Mouse (Mus musculus) intestine, postnatal 0 days (tissue): Measurements from ENCODE around the gene Duox1. TPM values are rescaled to one million over a fixed set of nuclear protein-coding genes. Genes with fewer than 3 reads are reported as not detected.
A peak's percentile ranks its signal among the peaks of the same experiment; 100 is the strongest.

Experiments
- ATAC-seq: fragments of 200-750 bp; cut with Nextera tagmentation; 2 replicates; pipeline ENCODE4 v1.8.0; 2017; ENCODE audit warnings: mild to moderate bottlenecking, moderate TSS enrichment, moderate library complexity
- H3K27ac ChIP-seq: fragments of 300-500 bp; sonication (generic); 2 replicates; pipeline ENCODE4 v1.5.1; 2014; ENCODE audit warnings: mild to moderate bottlenecking, low read depth, low read length, moderate library complexity
- H3K27me3 ChIP-seq: fragments of 300-500 bp; sonication (generic); replicated peaks from 2 replicates; pipeline ENCODE4 v1.6.1; 2014; ENCODE audit warnings: low read length, mixed read lengths; ENCODE audit not compliant: control insufficient read depth, insufficient read depth
- H3K36me3 ChIP-seq: fragments of 300-500 bp; sonication (generic); 2 replicates; pipeline ENCODE4 v1.6.1; 2014; ENCODE audit warnings: mild to moderate bottlenecking, moderate library complexity; ENCODE audit not compliant: control insufficient read depth, insufficient read depth
- H3K4me1 ChIP-seq: fragments of 300-500 bp; sonication (generic); replicated peaks from 2 replicates; pipeline ENCODE4 v1.6.1; 2014; ENCODE audit warnings: antibody characterized with exemption, low read length, mixed read lengths; ENCODE audit not compliant: control insufficient read depth, insufficient read depth
- H3K4me2 ChIP-seq: fragments of 300-500 bp; sonication (generic); replicated peaks from 2 replicates; pipeline ENCODE4 v1.6.1; 2014; ENCODE audit warnings: low read depth, mild to moderate bottlenecking, moderate library complexity
- H3K4me3 ChIP-seq: fragments of 300-500 bp; sonication (generic); 2 replicates; pipeline ENCODE4 v1.5.1; 2014; ENCODE audit warnings: low read depth, low read length
- H3K9ac ChIP-seq: fragments of 300-500 bp; sonication (generic); 2 replicates; pipeline ENCODE4 v1.6.1; 2014; ENCODE audit warnings: mild to moderate bottlenecking, low read depth, low read length
- H3K9me3 ChIP-seq: fragments of 300-500 bp; sonication (generic); 2 replicates; pipeline ENCODE4 v1.6.1; 2016; ENCODE audit warnings: mixed run types; ENCODE audit not compliant: control insufficient read depth
- CTCF ChIP-seq: sonication (generic); IDR thresholded peaks from 2 replicates; pipeline ENCODE4 v1.5.1; 2016; ENCODE audit warnings: low read depth, mild to moderate bottlenecking, control low read depth, antibody characterized with exemption, moderate library complexity
- WGBS: fragments of 180-500 bp; shearing (Covaris S2); extraction: QIAGEN DNeasy Blood & Tissue Kit; methylation state at CpG from one replicate; pipeline ENCODE4 v1.1.7; 2014; 5-methylcytosine and 5-hydroxymethylcytosine counted together
- polyA plus RNA-seq: library from polyadenylated mRNA; unstranded; fragments of >200 nt; fragmentation: Nextera tagmentation; extraction: Ambion mirVana; gene quantifications from 2 replicates; pipeline ENCODE4 v1.2.1, GENCODE M21; 2015

Gene Duox1
- polyA plus RNA-seq, 1 experiment from 2014 or later = not detected

DNA sequence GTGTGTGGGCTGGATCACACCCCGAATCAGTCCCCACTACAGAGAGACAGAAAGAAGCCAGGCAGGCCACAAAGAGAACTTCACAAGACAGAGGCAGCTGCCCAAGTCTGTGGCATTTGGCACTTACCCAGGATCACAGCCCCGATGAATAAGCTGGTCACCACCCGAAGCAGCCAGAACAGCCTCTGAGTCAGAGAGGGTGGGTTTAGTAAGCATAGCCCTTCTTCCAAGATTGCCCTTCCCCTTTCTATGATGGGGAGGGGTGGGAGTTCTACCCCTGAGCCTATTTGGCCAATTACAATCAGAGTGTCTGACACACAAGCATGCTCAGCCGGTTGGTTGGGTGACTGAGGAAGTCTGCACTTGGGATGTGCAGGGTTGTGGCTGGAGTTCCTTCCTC, 9.3 kb upstream of the Duox1 start:
- H3K27me3 ChIP-seq = peaks cover 49% of the 10 kb centered on the region
- H3K36me3 ChIP-seq = no peaks in the 10 kb centered on the region
- H3K9me3 ChIP-seq = no peaks in the 10 kb centered on the region
- 39% methylated on average over 4 of the region's 4 CpGs for WGBS
- ATAC-seq = no peak
- H3K4me2 ChIP-seq = no peak overlapping the region
- no peak for TF ChIP-seq CTCF
- no peak overlapping the region for H3K4me3 ChIP-seq
- peaks cover 8% of the 10 kb centered on the region; the same call in 1 of the 2 replicates for H3K4me1 ChIP-seq
- no peak overlapping the region for H3K27ac ChIP-seq
- H3K9ac ChIP-seq = no peak overlapping the region

DNA sequence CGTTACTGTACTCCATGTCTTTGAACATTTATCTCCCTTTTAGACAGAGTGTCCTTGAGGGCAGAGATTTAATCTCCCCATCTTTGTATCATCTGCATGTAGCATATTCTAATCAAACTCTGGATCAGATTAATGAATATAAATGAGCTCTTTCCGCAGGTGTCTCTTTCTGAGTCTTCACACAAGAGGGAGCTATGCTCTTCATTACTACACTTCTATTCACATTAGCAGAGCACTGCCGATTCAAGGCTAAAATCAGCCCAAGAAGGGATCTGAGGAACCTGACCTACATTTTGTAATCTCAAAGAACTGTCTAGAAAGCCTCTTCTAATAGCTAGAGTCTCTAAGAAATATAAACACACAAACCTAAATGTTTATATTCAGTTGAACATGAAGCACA, 5.8 kb upstream of the Duox1 start:
- Histone ChIP-seq H3K4me1 (no peaks in the 10 kb centered on the region; the same call in 1 of the 2 replicates), H3K9me3 (no peaks in the 10 kb centered on the region), H3K9ac (no peak overlapping the region), H3K4me3 (no peak overlapping the region), H3K4me2 (no peak overlapping the region), H3K27ac (no peak overlapping the region), H3K36me3 (no peaks in the 10 kb centered on the region), H3K27me3 (peaks cover 52% of the 10 kb centered on the region)
- TF ChIP-seq CTCF = peak; percentile 46
- 45% methylated on average over 3 of the region's 3 CpGs for WGBS
- no peak for ATAC-seq

DNA sequence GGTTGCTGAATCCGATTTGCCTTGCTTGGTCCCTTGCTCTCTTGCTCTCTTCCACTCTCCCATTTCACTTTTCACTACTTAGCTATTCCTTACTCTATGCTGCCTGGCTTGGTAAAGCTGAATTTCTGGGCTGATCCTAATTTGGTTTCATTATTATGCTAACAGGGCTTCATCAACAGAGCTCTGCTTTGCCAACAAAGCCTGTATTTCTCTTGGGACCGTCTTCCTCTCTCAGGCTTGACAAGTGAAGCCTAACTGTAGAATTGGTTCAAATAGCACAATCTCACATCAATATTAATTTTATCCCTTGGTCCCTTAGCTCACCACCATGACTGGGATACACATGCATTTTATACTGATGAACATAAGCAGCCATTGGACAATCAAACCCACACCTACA, 3.9 kb upstream of the Duox1 start:
- Histone ChIP-seq H3K4me3 (no peak overlapping the region), H3K4me1 (no peaks in the 10 kb centered on the region; the same call in 1 of the 2 replicates), H3K36me3 (no peaks in the 10 kb centered on the region), H3K9ac (no peak overlapping the region), H3K9me3 (no peaks in the 10 kb centered on the region), H3K4me2 (no peak overlapping the region), H3K27me3 (peaks cover 52% of the 10 kb centered on the region), H3K27ac (no peak overlapping the region)
- TF ChIP-seq CTCF = no peak
- WGBS = 55% methylated on average over 2 of the region's 2 CpGs
- no peak for ATAC-seq

DNA sequence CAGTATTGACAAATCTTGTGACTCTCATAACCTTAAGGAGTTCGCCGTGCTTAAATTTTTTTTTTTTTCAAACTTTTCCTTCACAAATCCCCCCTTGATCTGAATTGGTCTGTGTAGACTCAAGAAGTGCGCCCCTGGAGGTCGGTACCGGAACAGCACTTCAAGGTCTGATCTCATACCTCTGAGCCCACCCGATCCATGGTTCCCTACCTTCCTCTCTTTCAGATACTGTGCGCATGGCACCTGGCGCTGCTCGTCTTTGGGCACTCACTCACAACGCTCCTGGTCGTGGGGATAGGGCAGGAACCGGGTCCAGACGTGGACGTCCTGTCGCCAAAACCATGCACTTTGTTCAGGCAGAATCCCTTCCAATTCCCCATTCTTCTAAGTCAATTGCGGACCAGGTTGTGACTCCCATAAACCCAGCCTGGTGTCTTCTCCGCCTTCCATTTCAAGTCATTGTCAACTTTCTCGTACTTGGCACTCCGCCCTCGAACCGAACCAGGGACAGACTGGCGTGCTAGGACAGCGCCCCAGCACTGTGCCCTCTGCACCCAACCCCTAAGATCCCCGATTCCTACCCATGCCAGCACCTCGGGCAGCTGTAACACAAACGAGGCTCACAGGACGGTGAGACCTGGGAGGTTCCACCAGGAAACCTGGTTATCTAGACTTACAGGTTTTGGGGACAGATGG, 2.6 kb upstream of the Duox1 start:
- no peaks in the 10 kb centered on the region; the same call in 1 of the 2 replicates for H3K4me1 ChIP-seq
- H3K27ac ChIP-seq = no peak overlapping the region
- ATAC-seq = peak; percentile 58; the same call in 1 of the 2 replicates
- peak overlapping the region; percentile 29 for H3K4me3 ChIP-seq
- no peak overlapping the region for H3K9ac ChIP-seq
- peak overlapping the region; percentile 68 for H3K4me2 ChIP-seq
- no peaks in the 10 kb centered on the region for H3K9me3 ChIP-seq
- WGBS = 3% methylated on average over 27 of the region's 27 CpGs
- TF ChIP-seq CTCF = peak; percentile 78
- H3K27me3 ChIP-seq = peaks cover 51% of the 10 kb centered on the region
- no peaks in the 10 kb centered on the region for H3K36me3 ChIP-seq

DNA sequence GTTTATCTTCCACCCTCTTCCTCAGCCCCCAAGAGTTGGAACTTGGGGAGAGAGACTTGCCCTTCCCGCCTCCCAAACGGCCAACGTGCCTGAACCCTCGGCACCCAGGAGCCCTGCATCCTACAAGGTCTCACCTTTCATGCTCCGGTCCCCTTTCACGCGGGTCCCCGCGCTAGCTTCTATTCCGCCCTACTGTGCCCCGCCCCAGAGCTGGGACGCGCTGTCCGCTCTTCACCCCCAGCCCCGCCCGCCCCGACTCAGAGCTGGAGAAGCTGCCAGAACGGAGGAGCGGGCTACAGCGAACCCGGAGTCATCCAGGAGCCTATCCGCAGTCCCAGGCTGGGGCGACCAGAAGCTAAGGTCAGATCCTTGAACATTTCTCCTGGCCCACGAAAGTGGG, 1.9 kb upstream of the Duox1 start, which contains the start of gene Duoxa1:
TSS of gene Duoxa1 (minus strand) at position 195 of the 400 bp plus-strand sequence.
- Histone ChIP-seq H3K27me3 (peaks cover 47% of the 10 kb centered on the region), H3K27ac (no peak within 1 kb of the TSS), H3K4me2 (peak within 1 kb of the TSS; percentile 68), H3K9me3 (no peaks in the 10 kb centered on the region), H3K4me3 (peak within 1 kb of the TSS; percentile 29), H3K4me1 (no peaks in the 10 kb centered on the region; the same call in 1 of the 2 replicates), H3K9ac (no peak within 1 kb of the TSS), H3K36me3 (no peaks in the 10 kb centered on the region)
- ATAC-seq = peak; percentile 41
- WGBS = 4% methylated on average over 24 of the region's 24 CpGs
- no peak for TF ChIP-seq CTCF

DNA sequence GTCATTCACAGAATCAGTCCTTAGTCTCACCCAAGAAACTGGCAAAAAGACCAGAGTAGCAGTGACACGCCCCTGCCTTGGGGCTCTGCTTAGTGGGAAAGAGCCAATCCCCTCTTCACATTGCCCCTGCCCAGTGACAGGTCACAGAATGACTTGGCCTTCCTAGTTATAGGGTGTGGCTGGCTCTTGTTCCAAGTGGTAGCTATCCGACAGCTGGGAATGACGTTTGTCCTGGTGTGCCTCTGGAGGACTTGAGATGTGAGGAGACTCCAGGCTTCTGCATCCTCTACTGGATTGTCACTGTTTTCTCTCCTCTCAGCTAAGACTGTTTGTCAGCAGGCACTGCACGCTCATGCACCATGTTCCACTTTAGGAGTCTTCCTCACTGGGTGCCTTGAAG, 1.9 kb downstream of the Duox1 start:
- Histone ChIP-seq H3K36me3 (no peaks in the 10 kb centered on the region), H3K4me3 (no peak overlapping the region), H3K9ac (no peak overlapping the region), H3K27me3 (peaks cover 31% of the 10 kb centered on the region), H3K4me1 (no peaks in the 10 kb centered on the region; the same call in 1 of the 2 replicates), H3K9me3 (no peaks in the 10 kb centered on the region), H3K27ac (no peak overlapping the region), H3K4me2 (no peak overlapping the region)
- no peak for TF ChIP-seq CTCF
- ATAC-seq = no peak
- WGBS = 51% methylated on average over 4 of the region's 4 CpGs
